Mouse (Mus musculus) gastrocnemius, adult 18-20 months (tissue): ENCODE data around the gene Adgrl3. TPM values are rescaled to one million over a fixed set of nuclear protein-coding genes. Genes with fewer than 3 reads are reported as not detected.

Experiments
- DNase-seq: peaks from one replicate; pipeline ENCODE4 v3.0.0; 2021; ENCODE audit warnings: low spot score
- long read RNA-seq, 2 experiments: library from polyadenylated mRNA; stranded (forward); transcript quantifications; one replicate each; pipeline ENCODE4 v2.0.0; 2021
- total RNA-seq, 2 experiments: library from RNA; stranded (reverse); gene quantifications; 2 replicates each; pipeline ENCODE4 v1.2.3; 2021

The Adgrl3 gene
- under 1 TPM; 0.57 to 0.59 TPM for total RNA-seq
- long read RNA-seq, experiment 1: 0 reads
- long read RNA-seq, experiment 2, partial matches to known transcripts: 1 of 1 reads
- long read RNA-seq, experiment 2, other reads (novel, unspliced or antisense): 0 of 1 reads

DNA sequence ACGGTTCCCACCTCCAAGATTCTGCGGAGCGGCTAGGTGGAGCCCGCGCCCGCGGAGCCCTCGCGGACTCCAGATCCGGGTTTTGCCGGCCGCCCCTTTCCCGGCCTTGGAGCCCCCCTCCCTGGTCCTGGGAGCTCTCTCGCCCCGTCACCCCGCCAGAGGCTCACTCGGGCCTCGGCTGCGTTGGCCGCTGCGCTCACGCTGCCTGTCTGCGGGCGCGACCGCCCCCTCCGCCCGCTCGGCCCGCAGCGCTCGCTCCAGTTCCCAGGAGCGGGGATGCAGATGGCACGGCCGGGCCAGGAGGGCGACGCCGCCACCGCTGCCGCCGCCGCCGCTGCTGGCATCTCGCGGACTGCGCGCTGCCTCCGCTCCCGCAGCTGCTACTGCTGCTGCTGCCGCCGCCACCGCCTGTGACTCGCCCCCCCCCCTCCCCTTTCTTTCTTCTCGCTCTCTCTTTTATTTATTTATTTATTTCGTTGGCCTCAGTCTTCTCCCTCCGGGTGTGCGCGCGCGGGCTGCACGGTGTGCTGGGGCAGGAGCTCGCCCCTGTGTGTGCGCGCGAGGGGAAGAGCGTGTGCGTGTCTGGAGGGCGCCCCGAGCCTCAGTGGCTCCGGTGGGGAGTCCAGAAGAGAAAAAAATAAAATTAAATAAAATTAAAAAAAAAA is at the start of gene Adgrl3:
Gene Adgrl3 (plus strand): TSS at position 549 of the 665 bp plus-strand sequence.
- DNase-seq: peak; percentile 13

DNA sequence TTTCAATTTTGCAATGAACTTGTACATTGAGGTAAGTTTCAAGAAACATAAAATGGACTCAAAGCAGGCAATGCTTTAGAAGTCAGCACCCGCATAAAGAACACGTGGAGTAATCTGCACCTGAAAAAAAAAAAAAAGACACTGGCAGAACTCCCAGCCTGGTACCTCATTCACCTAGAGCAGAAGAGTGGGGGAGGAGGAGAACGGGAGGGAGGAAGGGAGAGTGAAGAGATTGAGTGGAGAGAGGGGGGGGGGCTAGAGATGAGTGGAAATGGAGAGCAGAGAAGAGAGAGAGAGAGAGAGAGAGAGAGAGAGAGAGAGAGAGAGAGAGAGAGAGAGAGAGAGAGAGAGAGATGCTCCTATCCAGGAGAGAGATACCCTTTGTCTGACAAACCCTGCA is 772 bp upstream of the Adgrl3 start:
- no peak for DNase-seq

DNA sequence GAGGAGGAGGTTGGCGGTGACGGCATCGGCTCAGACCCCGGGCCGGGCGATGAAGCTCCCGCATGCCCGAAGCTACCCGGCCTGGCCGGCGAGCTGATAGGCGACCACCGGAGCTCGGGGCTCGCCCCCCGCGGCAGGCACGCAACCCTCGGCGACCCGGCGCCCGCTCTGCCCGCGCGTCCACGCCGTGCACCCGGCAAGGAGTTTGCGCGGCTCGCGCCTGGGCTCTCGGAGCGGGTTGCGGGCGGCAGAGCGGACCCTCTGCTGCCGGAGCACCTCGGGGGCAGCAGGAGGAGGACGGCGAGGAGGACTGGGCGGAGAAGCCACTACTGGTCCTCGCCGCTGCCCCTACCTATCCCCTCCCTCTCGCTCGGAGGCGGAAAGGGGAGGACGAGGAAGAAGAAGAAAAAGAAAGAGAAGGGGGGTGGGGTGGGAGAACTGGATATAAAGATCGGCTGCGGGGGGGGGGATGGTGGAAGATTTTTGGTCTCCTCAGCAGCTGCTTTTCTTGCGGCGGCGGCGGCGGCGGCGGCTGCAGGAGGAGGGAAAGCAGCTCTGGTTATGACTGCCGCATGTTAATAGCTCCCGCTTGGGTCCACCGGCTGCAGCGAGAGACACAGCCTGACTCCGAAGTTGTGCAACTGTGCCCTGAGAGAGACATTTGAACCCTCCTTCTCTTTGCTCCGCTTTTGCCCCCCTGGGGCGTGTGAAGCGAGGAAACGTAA is 505 bp downstream of the Adgrl3 start:
- no peak for DNase-seq

DNA sequence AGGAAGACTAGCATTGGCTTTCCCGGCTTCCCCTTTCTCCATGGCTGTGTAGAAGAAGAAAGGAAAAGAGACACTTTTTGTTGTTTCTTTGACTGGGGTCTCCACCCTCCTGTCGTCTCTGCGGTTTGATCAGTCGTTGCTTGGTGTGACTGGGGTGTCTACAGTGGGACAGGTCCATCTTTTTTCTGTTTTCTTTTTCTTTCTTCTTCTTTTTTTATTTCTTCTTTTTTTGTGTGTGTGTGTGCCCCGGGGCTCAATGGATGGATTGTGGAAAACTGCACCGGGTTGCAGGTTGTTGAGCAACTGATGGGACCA is 1.0 kb downstream of the Adgrl3 start:
- DNase-seq: no peak

DNA sequence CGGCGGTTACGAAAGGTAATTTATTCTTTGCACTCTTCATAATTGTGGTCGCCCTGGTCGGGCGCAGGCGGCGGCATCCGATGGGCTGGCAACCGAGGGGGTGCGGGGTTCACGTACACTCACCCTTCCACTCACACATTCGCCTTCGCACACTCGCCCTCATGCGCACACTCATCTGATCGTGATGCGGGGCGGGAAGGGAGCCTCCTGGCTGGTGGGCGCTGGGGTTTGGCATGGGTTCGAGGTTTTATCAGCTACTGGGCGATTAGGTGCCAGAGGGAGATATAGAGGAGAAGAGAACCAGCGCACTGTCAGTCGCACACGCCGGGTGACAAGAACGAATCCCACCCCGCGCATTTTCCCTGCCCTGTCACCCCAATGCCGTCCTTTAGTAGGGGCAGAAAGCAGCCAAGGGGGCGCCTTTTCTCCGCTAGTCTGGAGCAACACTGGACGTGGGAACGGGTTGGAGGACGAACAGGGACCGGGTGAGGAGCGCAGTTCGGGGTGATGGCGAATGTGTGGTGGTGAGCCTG is 1.5 kb downstream of the Adgrl3 start:
- DNase-seq: no peak

DNA sequence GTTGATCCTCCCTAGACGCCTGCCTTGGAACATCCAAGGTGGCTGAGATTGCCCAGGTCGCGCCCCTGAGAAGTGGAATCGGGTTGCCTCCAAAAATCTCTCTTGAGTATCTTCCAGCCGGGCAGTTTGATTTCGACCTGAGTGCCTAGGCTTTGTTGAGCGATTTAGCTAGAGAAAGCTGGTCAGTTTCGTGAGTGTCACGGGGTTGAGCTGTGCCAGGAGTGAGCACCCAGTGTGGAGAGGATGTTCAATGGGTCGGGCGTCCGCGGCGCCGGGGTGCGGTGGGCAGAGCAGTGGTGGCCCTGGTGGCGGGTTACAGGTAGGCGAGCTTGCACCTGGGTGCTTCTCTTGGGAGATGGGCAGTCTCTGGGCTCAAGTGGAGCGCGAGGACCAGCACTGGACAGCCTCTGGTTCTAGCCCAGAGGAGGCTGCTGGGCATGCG is 1.9 kb downstream of the Adgrl3 start:
- no peak for DNase-seq

DNA sequence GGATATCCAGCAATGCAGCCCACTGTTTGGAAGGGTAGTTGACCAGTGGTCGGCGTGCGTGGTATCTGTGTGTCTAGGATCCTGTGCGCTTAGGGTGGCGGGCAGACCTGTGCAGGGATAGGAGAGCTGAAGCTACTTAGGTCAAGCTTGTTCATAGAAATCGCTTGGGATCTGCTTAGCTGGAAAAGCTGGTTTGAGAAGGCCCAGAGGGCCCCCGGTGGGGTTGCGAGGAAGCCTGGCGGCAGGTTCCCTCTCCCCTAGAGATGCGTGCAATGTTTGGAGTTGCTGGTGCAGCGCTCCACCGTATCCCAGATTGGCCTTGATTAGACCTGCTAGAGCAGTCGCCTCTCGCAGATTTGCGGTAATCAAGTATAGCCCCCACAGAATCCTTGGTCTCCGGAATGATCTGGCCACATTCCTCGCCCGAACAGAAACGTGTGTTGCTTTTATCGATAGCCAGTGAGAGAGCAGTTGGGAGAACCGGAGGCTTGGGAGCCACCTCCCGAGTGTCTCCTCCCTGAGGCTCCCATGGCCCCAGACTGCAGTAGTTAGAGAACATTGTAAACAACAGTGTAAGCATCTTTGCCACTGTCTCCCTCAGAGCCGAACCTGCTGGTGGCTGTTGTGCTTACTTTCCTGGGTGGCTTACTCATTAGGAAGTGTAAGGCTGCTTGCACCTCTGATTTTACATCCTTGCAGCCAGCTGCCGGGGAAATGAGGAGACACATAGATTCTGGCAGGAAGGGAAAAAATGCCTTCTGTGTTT is 2.6 kb downstream of the Adgrl3 start:
- DNase-seq: no peak

DNA sequence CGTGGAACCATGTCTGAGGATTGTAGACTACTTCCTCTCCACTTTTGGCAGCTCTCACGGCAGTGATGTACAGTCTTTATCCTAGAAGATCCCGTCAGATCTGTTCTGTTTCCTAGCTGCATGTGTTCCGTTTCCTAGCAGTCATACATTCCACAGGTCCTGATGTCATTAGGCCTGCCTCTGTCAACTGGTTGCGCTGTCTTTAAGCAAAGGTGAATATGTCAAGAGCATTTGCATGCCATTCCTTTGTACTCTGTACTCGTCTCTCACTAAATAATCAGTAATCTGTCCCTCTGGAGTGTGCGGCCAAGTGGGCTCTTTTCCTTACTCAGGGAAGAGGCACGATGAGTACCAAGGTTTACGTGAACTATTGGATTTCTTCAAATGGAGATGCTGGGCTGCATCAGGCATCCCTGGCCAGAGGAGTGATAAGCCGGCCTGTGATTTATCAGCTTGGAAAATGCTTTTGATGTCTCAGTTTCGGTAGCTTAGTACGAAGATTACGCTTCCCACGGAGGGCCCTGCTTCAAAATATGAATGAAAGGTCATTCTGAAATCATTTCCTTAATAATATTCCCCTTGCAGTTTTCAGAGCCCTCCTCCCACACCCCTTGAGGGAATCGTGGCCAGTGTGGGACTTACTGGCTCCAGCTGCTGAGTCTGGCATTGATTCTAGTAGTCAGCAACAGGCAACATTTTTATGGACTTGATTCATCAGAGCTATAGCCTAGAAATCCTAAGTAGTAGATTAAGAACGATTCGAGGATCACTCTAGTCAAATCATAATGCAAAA is 4.2 kb downstream of the Adgrl3 start:
- DNase-seq: no peak

DNA sequence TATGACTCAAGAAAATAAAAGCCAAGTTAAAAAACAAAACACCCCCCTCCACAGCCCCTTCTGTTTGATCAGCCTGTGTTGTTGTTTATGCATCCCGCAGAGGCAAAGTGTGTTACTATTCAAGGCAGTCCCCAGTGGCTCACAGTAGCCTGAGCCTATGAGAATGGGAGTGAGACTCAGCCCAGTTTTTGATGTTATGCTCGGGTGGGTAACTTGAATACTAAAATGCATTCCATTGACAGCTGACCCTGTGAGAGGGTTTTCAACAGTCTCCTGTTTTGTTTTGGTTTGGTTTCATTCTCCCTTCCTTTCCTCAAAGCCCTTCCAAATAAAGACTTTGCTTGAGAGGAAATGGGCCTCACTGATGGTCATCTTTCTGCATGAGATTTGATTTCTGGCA is 8.9 kb downstream of the Adgrl3 start:
- no peak for DNase-seq

DNA sequence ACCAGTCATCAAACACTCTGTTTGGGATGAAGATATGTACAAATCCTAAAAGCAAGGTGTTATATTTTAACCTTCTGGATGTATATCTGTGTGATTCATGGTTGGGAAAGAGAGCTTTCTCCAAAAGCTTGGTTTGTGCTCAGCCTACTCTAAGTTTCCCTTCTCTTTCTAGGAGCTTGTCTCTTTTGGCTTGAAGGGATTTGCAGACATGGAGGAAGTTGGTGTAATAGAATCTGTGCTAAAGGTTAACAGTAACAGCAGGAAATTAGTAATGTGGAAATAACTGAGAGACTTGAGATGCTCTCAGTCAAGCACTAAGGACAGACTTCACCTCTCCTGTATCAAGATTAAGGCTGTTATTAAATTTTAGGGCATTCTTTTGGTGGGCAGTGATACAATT is 17.2 kb downstream of the Adgrl3 start:
- no peak for DNase-seq

DNA sequence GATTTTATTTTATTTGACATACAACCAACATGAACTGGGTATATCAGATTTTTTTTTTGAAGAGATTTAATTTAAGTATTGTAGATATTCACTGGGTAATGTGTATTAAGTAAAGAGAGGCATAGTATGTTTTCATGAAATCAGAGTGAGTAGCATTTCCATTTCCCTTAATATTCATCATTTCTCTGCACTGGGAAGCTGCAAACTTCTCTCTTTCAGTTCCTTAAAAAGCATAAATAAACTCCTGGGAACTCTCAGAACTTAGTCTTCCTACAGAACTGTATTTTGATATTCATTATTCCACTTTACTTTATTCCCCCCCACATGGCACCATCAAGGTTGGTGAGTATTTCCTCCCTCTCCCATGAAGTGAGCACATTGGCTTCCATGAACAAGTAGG is 23.9 kb downstream of the Adgrl3 start:
- no peak for DNase-seq

DNA sequence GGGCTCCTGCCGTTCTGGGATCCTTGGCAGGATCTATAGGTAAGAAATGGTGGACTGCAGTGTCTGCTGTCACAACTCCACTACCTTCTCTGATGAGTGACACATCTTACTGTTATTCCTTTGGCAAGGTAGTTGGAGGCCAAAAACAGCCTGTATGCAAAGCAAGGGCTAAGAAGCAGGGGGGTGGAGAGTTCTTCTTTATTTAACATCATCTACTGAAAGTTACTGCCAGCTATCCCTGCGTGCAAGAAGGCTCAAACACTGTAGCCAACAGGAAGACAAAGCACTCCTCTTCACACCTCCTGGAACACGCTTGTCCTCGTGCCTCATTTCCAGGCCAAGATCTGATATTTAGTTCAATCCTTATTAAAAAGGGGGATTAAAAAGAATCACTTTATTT is 26.2 kb downstream of the Adgrl3 start:
- DNase-seq: no peak

DNA sequence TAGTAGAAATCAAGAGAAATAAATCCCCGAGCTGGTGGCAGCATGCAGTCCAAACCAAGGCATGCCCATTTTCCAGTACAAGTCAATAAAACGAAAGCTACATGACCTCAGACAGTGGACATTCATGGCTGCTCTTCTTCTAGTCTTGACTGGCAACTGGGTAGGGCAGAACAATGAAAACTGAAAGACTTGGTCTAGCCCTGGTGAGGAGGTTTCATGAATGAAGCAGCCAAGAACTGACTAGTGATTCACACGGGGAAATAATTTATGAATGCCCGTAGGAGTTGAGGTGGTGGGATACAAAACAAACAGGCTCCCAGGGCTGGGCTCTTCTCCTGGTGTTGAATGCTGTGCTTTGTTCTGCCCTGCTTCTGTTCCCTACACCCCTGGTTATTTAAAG is 34.7 kb downstream of the Adgrl3 start:
- no peak for DNase-seq

DNA sequence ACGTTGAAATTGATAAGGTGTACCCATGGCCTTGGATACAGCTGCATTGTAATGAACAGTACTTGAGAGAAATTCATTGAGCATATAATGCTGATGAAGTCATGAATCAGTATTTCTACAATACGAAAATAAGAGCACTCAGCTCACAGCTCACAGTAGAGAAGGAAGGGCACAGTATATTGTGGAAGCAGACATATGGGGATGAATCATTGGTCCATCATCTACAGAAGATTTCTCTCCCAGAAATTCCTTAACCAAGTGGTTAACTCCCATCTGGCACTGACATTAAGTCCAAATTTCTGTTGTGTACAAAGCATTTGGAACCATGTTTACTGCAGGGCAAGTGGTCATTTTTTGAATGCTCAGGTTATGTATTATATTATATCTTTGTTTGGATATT is 35.3 kb downstream of the Adgrl3 start:
- DNase-seq: no peak

DNA sequence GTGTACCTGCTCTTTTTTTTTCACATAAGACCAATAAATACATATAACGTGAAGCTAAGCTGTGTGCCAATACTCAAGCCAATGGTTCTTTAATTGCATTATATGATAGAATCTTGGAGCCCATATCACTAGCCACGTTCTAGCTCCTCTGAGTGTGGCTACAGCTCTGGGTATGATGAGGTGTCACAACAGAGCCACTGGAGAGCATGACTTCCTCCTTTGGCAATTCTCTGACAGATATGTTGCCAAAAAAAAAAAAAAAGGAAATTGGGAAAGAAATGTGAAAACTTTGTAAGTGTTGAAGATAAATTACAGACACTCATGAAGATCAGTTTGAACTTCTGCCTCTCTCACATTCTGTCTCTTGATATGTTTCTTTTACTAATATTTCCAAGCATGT is 38.2 kb downstream of the Adgrl3 start:
- DNase-seq: no peak

DNA sequence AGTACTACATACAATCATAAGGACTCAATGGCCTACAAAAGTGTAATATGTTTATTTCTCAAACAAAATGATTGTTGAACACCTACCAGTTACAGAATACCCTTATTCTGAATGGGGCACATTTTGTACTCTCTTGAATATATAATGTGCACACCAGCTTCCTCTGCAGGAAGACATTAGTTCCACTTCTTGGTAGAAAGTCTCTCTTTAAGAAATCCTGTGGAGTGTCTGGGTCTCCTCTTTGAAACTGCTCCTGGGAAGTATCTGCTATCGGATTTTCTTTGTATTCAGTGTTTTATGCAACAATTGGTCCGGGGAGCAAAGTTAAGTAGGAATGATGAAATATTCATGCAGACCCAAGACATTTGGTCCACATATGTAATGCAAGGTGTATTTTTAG is 41.0 kb downstream of the Adgrl3 start:
- no peak for DNase-seq

DNA sequence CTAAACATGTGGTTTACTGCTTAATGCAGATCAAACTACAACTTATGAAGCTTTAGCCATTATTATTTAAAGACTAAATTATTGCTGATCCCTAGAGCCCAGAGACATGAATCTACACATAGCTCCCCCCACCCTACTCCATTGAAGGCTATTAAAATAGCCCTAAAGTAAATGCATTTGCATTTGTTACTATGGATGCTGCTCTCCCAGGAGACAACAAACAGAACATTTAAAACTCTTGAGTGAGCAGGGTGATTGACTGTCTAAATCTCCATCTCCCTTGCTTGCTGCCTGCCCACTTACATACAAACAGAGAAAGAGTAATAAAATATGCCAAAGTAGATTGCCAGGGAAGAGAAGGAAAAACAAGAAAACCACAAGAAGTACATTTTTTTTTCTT is 41.4 kb downstream of the Adgrl3 start:
- DNase-seq: no peak

DNA sequence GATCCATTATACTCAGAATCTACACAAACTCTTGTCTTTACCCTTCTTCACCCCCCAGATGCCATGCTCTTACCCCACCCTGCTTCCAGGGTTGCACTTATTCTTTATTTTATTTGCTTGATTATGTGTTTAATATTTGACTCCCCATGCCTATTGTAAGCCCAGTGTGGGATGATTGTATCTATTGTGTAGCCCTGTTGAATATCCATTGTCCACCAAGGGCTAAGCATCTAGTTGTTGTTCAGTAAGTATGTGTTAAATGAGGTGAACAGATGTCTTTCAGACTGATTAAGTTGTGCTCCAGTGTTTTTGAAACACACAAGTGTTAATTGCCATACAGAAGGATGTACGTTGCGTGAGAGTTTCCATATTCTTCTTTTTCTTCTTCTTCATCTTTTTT is 44.1 kb downstream of the Adgrl3 start:
- DNase-seq: no peak

DNA sequence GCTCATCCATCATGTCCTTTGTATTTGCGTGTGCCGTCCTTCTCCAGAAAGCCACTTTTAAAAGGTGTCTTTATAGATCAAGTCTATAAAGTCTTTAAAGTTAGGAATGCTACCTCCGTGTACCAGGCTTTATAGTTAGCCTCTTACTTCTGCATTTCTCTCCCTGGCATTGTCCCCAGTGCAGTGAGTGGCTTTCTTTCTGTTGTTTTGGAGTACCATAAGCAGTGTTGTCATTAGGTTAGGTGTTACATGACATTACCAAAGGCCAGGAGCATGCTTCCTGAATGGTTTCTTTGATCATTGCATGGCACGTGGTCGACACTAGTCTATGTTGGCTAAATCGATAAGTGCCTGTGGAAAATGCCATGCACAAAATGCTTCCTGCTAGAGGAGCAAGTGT is 48.2 kb downstream of the Adgrl3 start:
- DNase-seq: no peak

DNA sequence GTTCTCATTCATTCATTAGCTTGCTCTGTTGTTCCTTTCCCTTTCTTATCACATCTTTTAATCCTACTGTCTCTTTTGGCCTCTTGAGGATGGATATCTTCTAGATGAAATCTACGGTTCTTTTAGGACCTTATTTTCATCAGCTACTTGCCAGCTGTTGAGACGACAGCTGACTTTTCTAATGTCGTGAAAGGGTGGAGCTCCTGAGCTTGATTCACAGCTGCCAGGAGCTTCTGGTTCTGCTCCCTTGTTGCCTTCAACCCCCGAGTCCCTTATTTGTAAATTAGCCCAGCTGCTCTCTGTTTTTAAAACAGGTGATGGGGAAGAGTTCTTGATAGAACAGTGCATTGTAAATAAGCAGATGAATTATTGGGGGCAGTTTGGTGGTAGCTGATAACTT is 48.9 kb downstream of the Adgrl3 start:
- DNase-seq: no peak

DNA sequence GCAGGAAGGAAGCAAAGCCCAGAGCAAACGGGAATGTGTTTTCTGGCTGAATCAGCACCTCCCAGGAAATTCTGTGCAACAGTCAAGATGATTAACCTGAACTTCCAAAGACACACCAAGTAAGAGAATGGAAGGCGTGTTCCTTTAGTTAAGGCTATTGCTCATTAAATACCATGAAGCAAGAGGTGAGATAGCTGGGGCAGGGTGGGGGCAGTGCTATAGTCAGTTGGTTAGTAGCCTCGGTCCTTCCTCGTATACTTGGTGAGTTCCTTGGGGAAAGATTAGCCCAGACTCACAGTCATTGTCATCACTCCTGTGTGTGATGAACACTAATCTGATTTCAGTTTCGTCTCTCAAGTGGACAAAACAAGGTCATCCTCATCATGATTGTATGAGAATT is 53.0 kb downstream of the Adgrl3 start:
- no peak for DNase-seq

DNA sequence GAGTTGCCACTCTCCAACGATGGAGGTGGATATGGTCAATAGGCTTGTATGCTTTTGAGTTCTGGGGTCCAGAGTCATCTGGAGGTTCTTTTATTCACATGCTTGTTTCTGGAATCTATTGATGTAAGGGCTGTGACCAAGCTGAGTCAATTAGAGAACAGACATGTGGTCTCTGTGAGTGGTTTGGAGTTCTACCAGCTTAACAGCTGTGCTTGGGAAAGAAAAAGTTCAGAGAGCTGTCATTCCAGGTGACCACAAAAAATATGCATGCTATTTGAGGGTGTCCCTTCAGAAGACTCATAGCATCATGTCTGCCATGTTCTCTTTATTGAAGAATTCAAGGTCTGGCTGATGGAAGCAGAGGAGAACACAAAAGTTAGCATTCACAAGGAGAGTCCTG is 53.9 kb downstream of the Adgrl3 start:
- DNase-seq: no peak
